Mouse (Mus musculus) forebrain, embryonic 16.5 days (tissue): ENCODE measurements around the gene Gpr26. TPM values are rescaled to one million over a fixed set of nuclear protein-coding genes. Genes with fewer than 3 reads are reported as not detected.

Experiments
- ATAC-seq: fragments of 200-750 bp; cut with Nextera tagmentation; 2 replicates; pipeline ENCODE4 v1.8.0; 2017; ENCODE audit warnings: mild to moderate bottlenecking, moderate library complexity
- H3K27ac ChIP-seq: fragments of 300-500 bp; sonication (generic); 2 replicates; pipeline ENCODE4 v1.5.1; 2014; ENCODE audit warnings: low read length, control low read depth
- H3K27me3 ChIP-seq: fragments of 300-500 bp; sonication (generic); replicated peaks from 2 replicates; pipeline ENCODE4 v1.6.1; 2014; ENCODE audit warnings: low read length; ENCODE audit not compliant: control insufficient read depth, insufficient read depth
- H3K36me3 ChIP-seq: fragments of 300-500 bp; sonication (generic); 2 replicates; pipeline ENCODE4 v1.6.1; 2014; ENCODE audit not compliant: control insufficient read depth, insufficient read depth
- H3K4me1 ChIP-seq: fragments of 300-500 bp; sonication (generic); replicated peaks from 2 replicates; pipeline ENCODE4 v1.6.1; 2014; ENCODE audit warnings: low read length; ENCODE audit not compliant: control insufficient read depth, insufficient read depth
- H3K4me2 ChIP-seq: fragments of 300-500 bp; sonication (generic); 2 replicates; pipeline ENCODE4 v1.6.1; 2014; ENCODE audit warnings: mild to moderate bottlenecking, low read length, control low read depth
- H3K4me3 ChIP-seq: fragments of 300-500 bp; sonication (generic); replicated peaks from 2 replicates; pipeline ENCODE4 v1.5.1; 2014; ENCODE audit warnings: mild to moderate bottlenecking, low read length, control low read depth
- H3K9ac ChIP-seq: fragments of 300-500 bp; sonication (generic); replicated peaks from 2 replicates; pipeline ENCODE4 v1.6.1; 2014; ENCODE audit warnings: low read depth, low read length, control low read depth
- H3K9me3 ChIP-seq: fragments of 300-500 bp; sonication (generic); 2 replicates; pipeline ENCODE4 v1.6.1; 2016; ENCODE audit warnings: low read length; ENCODE audit not compliant: control insufficient read depth
- WGBS: fragments of 180-500 bp; shearing (Covaris S2); extraction: QIAGEN DNeasy Blood & Tissue Kit; methylation state at CpG from one replicate; pipeline ENCODE4 v1.1.7; 2014; 5-methylcytosine and 5-hydroxymethylcytosine counted together
- polyA plus RNA-seq: library from polyadenylated mRNA; unstranded; fragments of >200 nt; fragmentation: Nextera tagmentation; extraction: Ambion mirVana; gene quantifications from 2 replicates; pipeline ENCODE4 v1.2.1, GENCODE M21; 2015

Gpr26 gene
- polyA plus RNA-seq, 1 experiment from 2014 or later, result 3.1 TPM

- no peaks in the 10 kb centered on the region for H3K36me3 ChIP-seq
- no peak overlapping the region for H3K4me2 ChIP-seq
- no peaks in the 10 kb centered on the region for H3K27me3 ChIP-seq
- H3K4me1 ChIP-seq, result peaks cover 12% of the 10 kb centered on the region
- H3K4me3 ChIP-seq, result no peak overlapping the region
- no peak for ATAC-seq
- 81% methylated on average over 5 of the region's 5 CpGs for WGBS
- no peak overlapping the region for H3K9ac ChIP-seq
- no peaks in the 10 kb centered on the region for H3K9me3 ChIP-seq
- H3K27ac ChIP-seq, result no peak overlapping the region
Measured at GRCm38 (mm10) chr7:132013970-132014369, 47.7 kb downstream of the Gpr26 start.

- ATAC-seq, result no peak
- H3K4me2 ChIP-seq, result no peak overlapping the region
- H3K27ac ChIP-seq, result no peak overlapping the region
- peaks cover 12% of the 10 kb centered on the region for H3K4me1 ChIP-seq
- H3K9me3 ChIP-seq, result no peaks in the 10 kb centered on the region
- H3K4me3 ChIP-seq, result no peak overlapping the region
- no peak overlapping the region for H3K9ac ChIP-seq
- WGBS, result 13% methylated on average over 3 of the region's 3 CpGs
- H3K27me3 ChIP-seq, result no peaks in the 10 kb centered on the region
- H3K36me3 ChIP-seq, result no peaks in the 10 kb centered on the region
Measured at GRCm38 (mm10) chr7:132015193-132015592, 48.9 kb downstream of the Gpr26 start.

- no peak for ATAC-seq
- 59% methylated on average over 3 of the region's 3 CpGs for whole genome bisulfite sequencing
- no peaks in the 10 kb centered on the region for H3K27me3 ChIP-seq
Measured at GRCm38 (mm10) chr7:132015933-132016332, 49.7 kb downstream of the Gpr26 start.

DNA sequence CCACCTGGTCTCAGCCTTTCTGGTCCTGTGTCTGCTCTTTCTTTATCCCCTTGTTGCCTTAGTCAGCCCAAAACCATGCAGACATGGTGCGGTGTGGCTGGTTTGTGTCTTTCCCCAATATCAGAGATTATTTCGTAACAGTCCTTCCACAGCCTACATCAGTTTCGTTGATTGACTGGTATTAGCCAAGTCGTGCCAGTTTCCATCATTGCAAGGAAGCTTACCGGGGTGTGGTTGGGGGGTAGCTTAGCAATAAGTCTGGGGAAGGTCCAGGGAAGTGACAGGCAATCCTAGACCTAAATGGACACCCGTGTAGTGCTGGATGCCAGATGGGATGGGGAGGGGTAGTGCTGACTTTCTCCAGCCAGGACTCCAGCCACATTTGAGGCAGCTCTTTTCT lies 59.3 kb downstream of the Gpr26 start:
- Histone ChIP-seq H3K4me2 (no peak overlapping the region), H3K27ac (no peak overlapping the region), H3K4me3 (no peak overlapping the region), H3K27me3 (no peaks in the 10 kb centered on the region), H3K9me3 (0 out of 2 replicates have a peak, but pooled peaks cover 3% of the 10 kb centered on the region), H3K9ac (no peak overlapping the region), H3K4me1 (no peaks in the 10 kb centered on the region; the same call in 1 of the 2 replicates), H3K36me3 (no peaks in the 10 kb centered on the region)
- no peak for ATAC-seq
- 57% methylated on average over 6 of the region's 6 CpGs for WGBS

More at GRCm38 (mm10) chr7:132015933-132016332, 49.7 kb downstream of the Gpr26 start:
- H3K27ac ChIP-seq, result no peak overlapping the region
- no peak overlapping the region for H3K4me2 ChIP-seq
- H3K4me1 ChIP-seq, result peaks cover 12% of the 10 kb centered on the region
- no peaks in the 10 kb centered on the region for H3K9me3 ChIP-seq
- no peaks in the 10 kb centered on the region for H3K36me3 ChIP-seq
- H3K4me3 ChIP-seq, result no peak overlapping the region
- no peak overlapping the region for H3K9ac ChIP-seq

- H3K27me3 ChIP-seq, result no peaks in the 10 kb centered on the region
- no peak overlapping the region for H3K9ac ChIP-seq
- no peak overlapping the region for H3K4me3 ChIP-seq
- no peak overlapping the region for H3K4me2 ChIP-seq
- H3K27ac ChIP-seq, result no peak overlapping the region
- no peaks in the 10 kb centered on the region for H3K9me3 ChIP-seq
- no peak for ATAC-seq
- 82% methylated on average over 6 of the region's 6 CpGs for WGBS
- no peaks in the 10 kb centered on the region; the same call in 1 of the 2 replicates for H3K4me1 ChIP-seq
- no peaks in the 10 kb centered on the region for H3K36me3 ChIP-seq
Measured at GRCm38 (mm10) chr7:132026671-132027070, 60.4 kb downstream of the Gpr26 start.

DNA sequence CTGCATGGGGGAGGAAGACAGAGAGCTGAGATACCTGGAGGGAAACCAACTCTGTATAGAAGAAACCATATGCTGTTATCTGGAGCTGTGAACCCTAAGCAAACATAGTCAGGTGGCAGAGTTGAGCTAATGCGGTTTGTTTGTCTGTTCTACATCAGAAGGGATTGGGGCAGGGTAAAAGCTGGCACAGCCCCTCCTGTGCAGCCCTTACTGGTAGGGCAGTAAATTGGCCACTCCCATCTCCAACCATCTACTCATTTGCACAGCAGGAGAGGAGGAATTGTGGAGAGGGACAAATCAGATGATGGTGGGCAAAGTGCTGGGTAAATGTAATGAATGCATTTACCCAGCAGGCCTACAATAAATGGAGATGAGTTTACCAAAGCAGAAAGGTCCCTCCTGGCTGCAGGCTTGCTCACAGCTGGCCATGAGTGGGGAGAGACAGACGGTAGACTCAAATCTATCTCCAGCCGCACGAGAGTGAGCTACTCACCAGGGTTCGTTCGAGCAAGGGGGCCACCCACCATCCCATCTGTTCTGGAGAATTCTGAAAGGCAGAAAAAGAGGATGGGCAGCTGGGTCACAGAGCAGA lies 65.8 kb downstream of the Gpr26 start:
- Histone ChIP-seq H3K36me3 (no peaks in the 10 kb centered on the region), H3K27me3 (no peaks in the 10 kb centered on the region), H3K9me3 (no peaks in the 10 kb centered on the region), H3K4me1 (peaks cover 7% of the 10 kb centered on the region), H3K27ac (no peak overlapping the region), H3K4me2 (no peak overlapping the region), H3K9ac (no peak overlapping the region), H3K4me3 (no peak overlapping the region)
- ATAC-seq, result 0 out of 2 replicates have a peak, but pooled peaks have one; percentile 33
- 32% methylated on average over 6 of the region's 6 CpGs for WGBS

Other genes with a start within 250 kb of the Gpr26 start
- gene Cpxm2, start 188.3 kb downstream of the Gpr26 start, polyA plus RNA-seq, result 1.5 and 3.0 TPM in 2 replicates